Mouse (Mus musculus): ENCODE results near the gene Fndc3c1. TPM values are rescaled to one million over a fixed set of nuclear protein-coding genes. Genes with fewer than 3 reads are reported as not detected.

Gene Fndc3c1
- not detected for polyA plus RNA-seq (2017; shearing (Covaris generic))

DNA sequence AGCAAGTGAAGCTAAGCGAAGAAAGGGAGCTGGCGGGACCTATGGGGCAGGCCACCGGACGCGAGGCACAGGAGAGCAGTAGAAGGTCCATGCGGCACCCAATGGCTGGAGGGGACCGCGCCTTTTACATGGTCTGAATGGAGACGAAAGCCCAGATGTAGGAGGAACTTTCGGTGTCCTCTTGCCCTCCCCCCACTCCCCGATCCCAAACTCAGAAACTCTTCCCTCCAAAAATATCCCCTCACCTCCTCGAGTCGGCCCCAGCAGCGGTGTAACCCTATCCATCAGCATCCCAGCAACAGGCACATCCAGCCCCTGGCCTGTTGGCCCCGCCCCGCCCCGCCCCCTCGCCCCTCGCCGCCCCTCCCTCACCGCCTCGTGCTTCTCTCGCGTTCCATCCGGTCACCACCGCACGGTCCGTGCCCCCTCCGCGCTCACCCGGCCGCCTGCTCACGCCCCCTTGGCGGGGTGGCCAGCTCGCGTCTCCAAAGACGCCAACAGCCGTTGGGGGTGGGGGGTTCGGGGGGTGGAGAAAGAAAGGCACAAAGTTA is at the start of gene Fndc3c1:
Gene Fndc3c1 (minus strand): TSS at position 301 of the 551 bp plus-strand sequence.

Other genes with a start within 250 kb of the Fndc3c1 start
- gene Fnd3c2, start 230.0 kb downstream of the Fndc3c1 start, polyA plus RNA-seq (2017; shearing (Covaris generic)) = not detected
- 1.4 TPM for gene Gm5127, start 97.8 kb upstream of the Fndc3c1 start, polyA plus RNA-seq (2017; shearing (Covaris generic))
- gene Cysltr1, start 118.3 kb upstream of the Fndc3c1 start, polyA plus RNA-seq (2017; shearing (Covaris generic)) = 3.0 TPM

Data from inflammation-experienced regulatory T-cells, adult 16 weeks (primary cell).